Mouse (Mus musculus) embryonic fibroblast, embryonic 13.5 days (primary cell): ENCODE results near the gene Klhdc8b.

Experiments used
- CTCF ChIP-seq: IDR thresholded peaks from 2 replicates; pipeline ENCODE4 v1.5.1; 2011; ENCODE audit warnings: mild to moderate bottlenecking, control low read depth, low read length, moderate library complexity, borderline replicate concordance; ENCODE audit not compliant: insufficient read depth
- POLR2A ChIP-seq: IDR thresholded peaks from 2 replicates; pipeline ENCODE4 v1.6.1; 2011; ENCODE audit warnings: low read depth, mild to moderate bottlenecking, control low read depth, low read length, moderate library complexity

GRCm38 (mm10) chr9:108461181-108461631 lies at the start of gene Klhdc8b:
- TF ChIP-seq POLR2A = no peak
- TF ChIP-seq CTCF = no peak
